Comparison of ENCODE assay signal across 8 mouse cellular contexts in the genomic region with DNA sequence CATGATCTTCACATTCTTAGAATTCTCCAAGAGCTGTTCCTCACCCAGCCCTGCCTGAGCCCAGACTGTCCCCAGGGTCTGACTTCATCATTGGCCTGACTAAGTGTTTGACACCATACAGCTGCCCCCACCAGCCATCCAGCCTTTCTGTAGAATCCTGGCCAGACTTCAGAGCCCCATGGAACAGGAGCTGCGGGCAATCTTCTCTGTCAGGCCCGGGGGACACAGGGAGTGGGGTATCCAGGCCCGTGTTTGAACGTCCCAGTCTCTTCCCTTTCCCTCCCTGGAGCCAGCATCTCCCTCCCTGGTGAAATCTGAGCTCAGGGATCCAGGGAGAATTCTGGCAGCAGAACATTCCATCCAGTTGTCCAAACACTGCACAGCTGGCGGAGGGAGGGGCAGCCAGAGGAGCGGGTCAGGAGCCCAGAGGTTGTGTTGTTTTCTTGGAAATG. TPM values are rescaled to one million over a fixed set of nuclear protein-coding genes. Genes with fewer than 3 reads are reported as not detected.
DNase-seq lines count a peak whose midpoint lies in the region; ATAC-seq and TF ChIP-seq lines count a peak whose summit lies in the region.

No protein-coding gene starts in this region.

- TF ChIP-seq CTCF in hindbrain, postnatal 0 days (IDR thresholded peaks at IDR 0.05; ENCODE audit: low read depth), result no peak
- TF ChIP-seq CTCF in intestine, postnatal 0 days (IDR thresholded peaks at IDR 0.05; ENCODE audit: low read depth), result no peak

- H3K27me3 ChIP-seq in hindbrain, embryonic 11.5 days (ENCODE audit: control insufficient read depth, insufficient read depth, low read length), result no peaks in the 10 kb centered on the region
- no peaks in the 10 kb centered on the region for H3K27me3 ChIP-seq in hindbrain, postnatal 0 days (ENCODE audit: insufficient read depth, low read length)
- H3K27me3 ChIP-seq in intestine, postnatal 0 days (replicated peaks; ENCODE audit: control insufficient read depth, insufficient read depth, low read length), result no peaks in the 10 kb centered on the region

- peak overlapping the region; percentile 42; the same call in 1 of the 2 replicates for H3K27ac ChIP-seq in hindbrain, embryonic 11.5 days (ENCODE audit: low read depth, low read length)
- H3K27ac ChIP-seq in hindbrain, postnatal 0 days, result no peak overlapping the region; the same call in 1 of the 2 replicates
- peak overlapping the region; percentile 50 for H3K27ac ChIP-seq in intestine, postnatal 0 days (ENCODE audit: low read depth, low read length)

- H3K4me3 ChIP-seq in hindbrain, embryonic 11.5 days (ENCODE audit: low read depth, low read length), result no peak overlapping the region
- H3K4me3 ChIP-seq in hindbrain, postnatal 0 days (ENCODE audit: low read length), result no peak overlapping the region
- no peak overlapping the region for H3K4me3 ChIP-seq in intestine, postnatal 0 days (ENCODE audit: low read depth, low read length)

- no peak overlapping the region for H3K4me2 ChIP-seq in hindbrain, embryonic 11.5 days (replicated peaks; ENCODE audit: low read depth, low read length)
- H3K4me2 ChIP-seq in hindbrain, postnatal 0 days (ENCODE audit: low read depth, low read length), result no peak overlapping the region
- no peak overlapping the region for H3K4me2 ChIP-seq in intestine, postnatal 0 days (replicated peaks; ENCODE audit: low read depth)

- ATAC-seq in hindbrain, embryonic 11.5 days (ENCODE audit: low FRiP score), result no peak
- ATAC-seq in hindbrain, postnatal 0 days, result no peak
- no peak for ATAC-seq in intestine, postnatal 0 days

- H3K9me3 ChIP-seq in hindbrain, embryonic 11.5 days (ENCODE audit: control insufficient read depth, low read length), result no peaks in the 10 kb centered on the region
- no peaks in the 10 kb centered on the region for H3K9me3 ChIP-seq in hindbrain, postnatal 0 days (ENCODE audit: low read length)
- no peaks in the 10 kb centered on the region for H3K9me3 ChIP-seq in intestine, postnatal 0 days (ENCODE audit: control insufficient read depth)

- DNase-seq in hindbrain, embryonic 11.5 days (ENCODE audit: low spot score), result peak; percentile 48
- DNase-seq in hindbrain, postnatal 0 days (ENCODE audit: low spot score), result no peak
- peak; percentile 63 for DNase-seq in gastrocnemius, postnatal 10 days
- DNase-seq in lung, postnatal 36 days, result peak; percentile 53
- DNase-seq in left cerebral cortex, adult 18-20 months (ENCODE audit: low spot score in 2 of 2), result no peak
- DNase-seq in layer of hippocampus, adult 18-20 months (ENCODE audit: low spot score in 2 of 2), result no peak
- DNase-seq in cerebellum, adult 11-12 months, result no peak

- 49% methylated on average over 6 of the region's 6 CpGs for WGBS in hindbrain, embryonic 11.5 days
- 50% methylated on average over 6 of the region's 6 CpGs for WGBS in hindbrain, postnatal 0 days
- WGBS in intestine, postnatal 0 days, result 34% methylated on average over 6 of the region's 6 CpGs

- H3K4me1 ChIP-seq in hindbrain, embryonic 11.5 days (replicated peaks; ENCODE audit: control insufficient read depth, insufficient read depth, low read length), result peaks cover 2% of the 10 kb centered on the region; the same call in 1 of the 2 replicates
- peaks cover 4% of the 10 kb centered on the region for H3K4me1 ChIP-seq in hindbrain, postnatal 0 days (ENCODE audit: insufficient read depth, low read length)
- H3K4me1 ChIP-seq in intestine, postnatal 0 days (replicated peaks; ENCODE audit: control insufficient read depth, insufficient read depth, low read length), result peaks cover 8% of the 10 kb centered on the region

- no peak overlapping the region for H3K9ac ChIP-seq in hindbrain, embryonic 11.5 days (ENCODE audit: low read depth, low read length)
- no peak overlapping the region for H3K9ac ChIP-seq in hindbrain, postnatal 0 days (replicated peaks; ENCODE audit: low read length)
- H3K9ac ChIP-seq in intestine, postnatal 0 days (ENCODE audit: low read depth, low read length), result no peak overlapping the region

- no peaks in the 10 kb centered on the region for H3K36me3 ChIP-seq in hindbrain, embryonic 11.5 days (ENCODE audit: control insufficient read depth, insufficient read depth, low read length)
- no peaks in the 10 kb centered on the region for H3K36me3 ChIP-seq in hindbrain, postnatal 0 days (ENCODE audit: insufficient read depth, low read length)
- H3K36me3 ChIP-seq in intestine, postnatal 0 days (ENCODE audit: control insufficient read depth, insufficient read depth), result no peaks in the 10 kb centered on the region

RNA-seq across cellular contexts. Expression of gene Rab3il1, which starts 11.4 kb away (rescaled TPM):
- 35.7 and 35.9 TPM in 2 replicates for polyA plus RNA-seq in hindbrain, embryonic 11.5 days (2014; fragmentation: Nextera tagmentation; extraction: Ambion mirVana)
- total RNA-seq in hindbrain, postnatal 0 days (2014; rRNA removed), result 19.7 and 23.0 TPM in 2 replicates
- polyA plus RNA-seq in hindbrain, postnatal 0 days (2015; fragmentation: Nextera tagmentation; extraction: Ambion mirVana), result 20.1 and 22.2 TPM in 2 replicates
- total RNA-seq in gastrocnemius, postnatal 10 days (2021), result 10 to 100 TPM; 15.0 to 18.9 TPM
- 63.6 and 65.8 TPM in 2 replicates for polyA plus RNA-seq in intestine, postnatal 0 days (2015; fragmentation: Nextera tagmentation; extraction: Ambion mirVana)
- total RNA-seq in left cerebral cortex, adult 18-20 months (2021), result 10 to 100 TPM in 1 of 2 experiments, 1 to 10 TPM in 1; 9.6 to 10.2 TPM
- total RNA-seq in layer of hippocampus, adult 18-20 months (2021), result 10 to 100 TPM in 1 of 2 experiments, 1 to 10 TPM in 1; 9.3 to 10.1 TPM

RNA-seq across cellular contexts. Expression of gene Best1, which starts 11.4 kb away (rescaled TPM):
- polyA plus RNA-seq in hindbrain, embryonic 11.5 days (2014; fragmentation: Nextera tagmentation; extraction: Ambion mirVana), result 0.91 and 1.1 TPM in 2 replicates
- 0.86 and 1.5 TPM in 2 replicates for total RNA-seq in hindbrain, postnatal 0 days (2014; rRNA removed)
- polyA plus RNA-seq in hindbrain, postnatal 0 days (2015; fragmentation: Nextera tagmentation; extraction: Ambion mirVana), result 2.6 and 3.0 TPM in 2 replicates
- 1 to 10 TPM in 1 of 2 experiments, under 1 TPM in 1; 0.59 to 1.1 TPM for total RNA-seq in gastrocnemius, postnatal 10 days (2021)
- polyA plus RNA-seq in intestine, postnatal 0 days (2015; fragmentation: Nextera tagmentation; extraction: Ambion mirVana), result 0.61 and 0.89 TPM in 2 replicates
- 1 to 10 TPM; 1.0 to 1.1 TPM for total RNA-seq in left cerebral cortex, adult 18-20 months (2021)
- 1 to 10 TPM; 1.2 to 1.7 TPM for total RNA-seq in layer of hippocampus, adult 18-20 months (2021)

RNA-seq across cellular contexts. Expression of gene Fads3, which starts 28.5 kb away (rescaled TPM):
- polyA plus RNA-seq in hindbrain, embryonic 11.5 days (2014; fragmentation: Nextera tagmentation; extraction: Ambion mirVana), result 5.7 and 5.8 TPM in 2 replicates
- 52.5 and 59.0 TPM in 2 replicates for total RNA-seq in hindbrain, postnatal 0 days (2014; rRNA removed)
- 35.1 and 37.4 TPM in 2 replicates for polyA plus RNA-seq in hindbrain, postnatal 0 days (2015; fragmentation: Nextera tagmentation; extraction: Ambion mirVana)
- 1 to 10 TPM; 8.7 to 9.1 TPM for total RNA-seq in gastrocnemius, postnatal 10 days (2021)
- 4.7 and 4.8 TPM in 2 replicates for polyA plus RNA-seq in intestine, postnatal 0 days (2015; fragmentation: Nextera tagmentation; extraction: Ambion mirVana)
- total RNA-seq in left cerebral cortex, adult 18-20 months (2021), result 10 to 100 TPM; 32.2 to 32.6 TPM
- 10 to 100 TPM; 22.9 to 25.2 TPM for total RNA-seq in layer of hippocampus, adult 18-20 months (2021)

RNA-seq across cellular contexts. Expression of gene Fth1, which starts 32.5 kb away (rescaled TPM):
- polyA plus RNA-seq in hindbrain, embryonic 11.5 days (2014; fragmentation: Nextera tagmentation; extraction: Ambion mirVana), result 1,301 and 1,416 TPM in 2 replicates
- 301 and 443 TPM in 2 replicates for total RNA-seq in hindbrain, postnatal 0 days (2014; rRNA removed)
- polyA plus RNA-seq in hindbrain, postnatal 0 days (2015; fragmentation: Nextera tagmentation; extraction: Ambion mirVana), result 2,616 and 2,786 TPM in 2 replicates
- total RNA-seq in gastrocnemius, postnatal 10 days (2021), result 1,000 to 10,000 TPM; 2,152 to 2,273 TPM
- polyA plus RNA-seq in intestine, postnatal 0 days (2015; fragmentation: Nextera tagmentation; extraction: Ambion mirVana), result 6,780 and 7,050 TPM in 2 replicates
- total RNA-seq in left cerebral cortex, adult 18-20 months (2021), result 1,000 to 10,000 TPM; 2,362 to 2,428 TPM
- total RNA-seq in layer of hippocampus, adult 18-20 months (2021), result 1,000 to 10,000 TPM; 3,571 to 3,745 TPM

Comparison
In these comparisons a context has a peak if more than half of its experiments do, and no peak if none do; other contexts are left out.
1. DNase-seq: peak in hindbrain, embryonic 11.5 days (single experiment), gastrocnemius, postnatal 10 days (single experiment) and lung, postnatal 36 days (single experiment); none in hindbrain, postnatal 0 days (single experiment), left cerebral cortex, adult 18-20 months (0 of 2), layer of hippocampus, adult 18-20 months (0 of 2) and cerebellum, adult 11-12 months (single experiment).